Mouse (Mus musculus) cortical plate, adult 2 months (tissue): ENCODE results near the gene Olfr1442. TPM values are rescaled to one million over a fixed set of nuclear protein-coding genes. Genes with fewer than 3 reads are reported as not detected.

Experiments
- H3K27ac ChIP-seq: fragments of 200-500 bp; 2 replicates; pipeline ENCODE4 v1.5.1; 2012; ENCODE audit warnings: low read length, control low read depth, inconsistent platforms; ENCODE audit not compliant: insufficient read depth
- H3K4me1 ChIP-seq: fragments of 200-500 bp; 2 replicates; pipeline ENCODE4 v1.6.1; 2011; ENCODE audit warnings: low read length; ENCODE audit not compliant: control insufficient read depth, insufficient read depth
- H3K4me3 ChIP-seq: fragments of 200-500 bp; 2 replicates; pipeline ENCODE4 v1.5.1; 2011; ENCODE audit warnings: mild to moderate bottlenecking, low read length, control low read depth; ENCODE audit not compliant: insufficient read depth
- CTCF ChIP-seq: fragments of 200-500 bp; IDR thresholded peaks from 2 replicates; pipeline ENCODE4 v1.5.1; 2011; ENCODE audit warnings: mild to moderate bottlenecking, control low read depth, low read length; ENCODE audit not compliant: insufficient read depth; ENCODE audit errors: extremely low read depth
- POLR2A ChIP-seq: fragments of 200-500 bp; IDR thresholded peaks from 2 replicates; pipeline ENCODE4 v1.6.1; 2011; ENCODE audit warnings: mild to moderate bottlenecking, low read length, control low read depth; ENCODE audit not compliant: insufficient read depth; ENCODE audit errors: extremely low read depth
- polyA plus RNA-seq: library from polyadenylated mRNA; depleted of rRNA; stranded (reverse); fragments of >200 nt; gene quantifications from 2 replicates; pipeline ENCODE4 v1.2.3, GENCODE M21; 2012; rRNA removed

The Olfr1442 gene
- polyA plus RNA-seq, 1 experiment, result not detected

DNA sequence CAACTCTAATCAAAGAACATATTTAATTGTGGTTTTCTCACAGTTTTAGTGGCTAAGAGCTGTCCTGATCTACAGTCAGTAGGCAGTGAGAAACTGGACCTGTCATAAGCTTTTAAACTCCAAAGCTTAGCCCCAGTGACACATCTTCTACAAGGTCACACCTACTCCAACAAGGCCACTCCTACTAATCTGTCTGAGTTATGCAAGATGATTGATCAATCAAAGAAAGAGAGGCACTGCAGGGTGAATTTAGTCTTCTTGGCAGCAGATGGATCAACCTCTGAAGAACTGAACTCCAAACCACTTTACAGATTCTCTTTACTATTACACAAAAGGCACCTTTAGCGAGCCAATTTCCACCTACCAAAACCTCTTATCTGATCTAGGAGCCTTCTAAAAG lies 55.6 kb downstream of the Olfr1442 start:
- Histone ChIP-seq H3K4me3 (no peak overlapping the region), H3K27ac (no peak overlapping the region), H3K4me1 (no peaks in the 10 kb centered on the region)
- TF ChIP-seq CTCF (no peak), POLR2A (no peak)

Other genes starting within 250 kb of the Olfr1442 start
- 0.02 TPM in 1 of 2 replicates, not detected in the other for gene Pfpl, start 242.5 kb upstream of the Olfr1442 start, polyA plus RNA-seq
- 11.9 and 13.0 TPM in 2 replicates for gene Mpeg1, start 209.7 kb upstream of the Olfr1442 start, polyA plus RNA-seq
- 20.8 and 23.2 TPM in 2 replicates for gene Dtx4, start 169.0 kb upstream of the Olfr1442 start, polyA plus RNA-seq
- 1.2 and 1.4 TPM in 2 replicates for gene Fam111a, start 124.7 kb upstream of the Olfr1442 start, polyA plus RNA-seq
- gene Gm4952, start 70.5 kb upstream of the Olfr1442 start, polyA plus RNA-seq, result 0.10 and 0.26 TPM in 2 replicates
- not detected in 2 replicates for gene Glyat, start 37.1 kb upstream of the Olfr1442 start, polyA plus RNA-seq
- gene Olfr1443, start 7.7 kb downstream of the Olfr1442 start, polyA plus RNA-seq, result not detected in 2 replicates
- not detected in 2 replicates for gene Keg1, start 25.3 kb downstream of the Olfr1442 start, polyA plus RNA-seq
- 2.1 and 3.2 TPM in 2 replicates for gene Cntf, start 95.2 kb downstream of the Olfr1442 start, polyA plus RNA-seq
- 51.3 and 55.9 TPM in 2 replicates for gene Zfp91, start 125.7 kb downstream of the Olfr1442 start, polyA plus RNA-seq
- gene Lpxn, start 125.8 kb downstream of the Olfr1442 start, polyA plus RNA-seq, result 2.6 TPM in 2 replicates
- gene Gm5244, start 176.2 kb downstream of the Olfr1442 start, polyA plus RNA-seq, result not detected in 2 replicates
- not detected in 2 replicates for gene Olfr1444, start 186.8 kb downstream of the Olfr1442 start, polyA plus RNA-seq
- gene Olfr1445, start 213.4 kb downstream of the Olfr1442 start, polyA plus RNA-seq, result not detected in 2 replicates
- gene Olfr1446, start 223.1 kb downstream of the Olfr1442 start, polyA plus RNA-seq, result not detected in 2 replicates
- not detected in 2 replicates for gene Olfr1447, start 233.3 kb downstream of the Olfr1442 start, polyA plus RNA-seq